Mouse (Mus musculus) kidney, postnatal 0 days (tissue): ENCODE data around the gene Dmgdh. TPM values are rescaled to one million over a fixed set of nuclear protein-coding genes. Genes with fewer than 3 reads are reported as not detected.

ENCODE experiments used
- ATAC-seq: fragments of 200-750 bp; cut with Nextera tagmentation; replicated peaks from 2 replicates; pipeline ENCODE4 v1.8.0; 2017; ENCODE audit warnings: low read depth, moderate number of reproducible peaks, moderate TSS enrichment, moderate library complexity; ENCODE audit not compliant: low FRiP score
- DNase-seq: peaks from one replicate; pipeline ENCODE4 v3.0.0-alpha.2; 2016; ENCODE audit warnings: low spot score
- H3K27ac ChIP-seq: fragments of 300-500 bp; sonication (generic); 2 replicates; pipeline ENCODE4 v1.5.1; 2014; ENCODE audit warnings: mild to moderate bottlenecking
- H3K27me3 ChIP-seq: fragments of 300-500 bp; sonication (generic); 2 replicates; pipeline ENCODE4 v1.6.1; 2014; ENCODE audit warnings: low read length, mixed read lengths; ENCODE audit not compliant: insufficient read depth
- H3K36me3 ChIP-seq: fragments of 300-500 bp; sonication (generic); 2 replicates; pipeline ENCODE4 v1.6.1; 2014; ENCODE audit warnings: low read length, mixed read lengths; ENCODE audit not compliant: insufficient read depth
- H3K4me1 ChIP-seq: fragments of 300-500 bp; sonication (generic); replicated peaks from 2 replicates; pipeline ENCODE4 v1.6.1; 2014; ENCODE audit warnings: antibody characterized with exemption, low read length, mixed read lengths; ENCODE audit not compliant: insufficient read depth
- H3K4me2 ChIP-seq: fragments of 300-500 bp; sonication (generic); 2 replicates; pipeline ENCODE4 v1.6.1; 2014; ENCODE audit warnings: mild to moderate bottlenecking, low read length, moderate library complexity, mixed read lengths
- H3K4me3 ChIP-seq: fragments of 300-500 bp; sonication (generic); replicated peaks from 2 replicates; pipeline ENCODE4 v1.5.1; 2014; ENCODE audit warnings: low read depth, low read length
- H3K9ac ChIP-seq: fragments of 300-500 bp; sonication (generic); 2 replicates; pipeline ENCODE4 v1.6.1; 2014; ENCODE audit warnings: low read depth, low read length
- H3K9me3 ChIP-seq: fragments of 300-500 bp; sonication (generic); replicated peaks from 2 replicates; pipeline ENCODE4 v1.6.1; 2016; ENCODE audit warnings: low read length, inconsistent platforms, mixed read lengths
- CTCF ChIP-seq: IDR thresholded peaks from 2 replicates; pipeline ENCODE4 v1.5.1; 2016; ENCODE audit warnings: antibody characterized with exemption, low read depth, mild to moderate bottlenecking, moderate library complexity
- WGBS: fragments of 180-500 bp; shearing (Covaris S2); extraction: QIAGEN DNeasy Blood & Tissue Kit; methylation state at CpG from one replicate; pipeline ENCODE4 v1.1.7; 2014; 5-methylcytosine and 5-hydroxymethylcytosine counted together
- polyA plus RNA-seq: library from polyadenylated mRNA; unstranded; fragments of >200 nt; fragmentation: Nextera tagmentation; extraction: Ambion mirVana; gene quantifications from 2 replicates; pipeline ENCODE4 v1.2.1, GENCODE M21; 2015

The Dmgdh gene
- 5.9 and 6.7 TPM in 2 replicates for polyA plus RNA-seq

DNA sequence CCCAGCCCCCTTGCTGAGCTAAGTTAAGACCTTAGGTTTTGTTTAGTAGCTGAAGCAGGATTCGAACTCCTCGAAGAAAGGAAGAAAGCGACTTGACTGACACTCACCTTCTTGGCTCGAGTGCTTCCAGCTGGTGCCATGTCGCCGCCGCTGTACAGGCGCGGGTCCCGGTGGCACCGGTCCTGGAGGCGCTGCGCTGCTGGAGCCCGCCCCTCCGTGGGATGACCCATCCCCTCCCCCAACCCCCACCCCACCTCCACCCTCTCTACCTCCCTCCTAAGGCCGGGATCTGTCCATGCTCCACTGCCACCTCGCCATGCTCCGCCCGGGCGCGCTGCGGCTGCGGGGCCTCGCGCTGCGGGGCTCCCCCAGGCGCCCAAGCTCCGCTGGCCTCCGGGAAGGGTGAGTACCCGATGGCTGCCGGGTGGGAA, at the start of gene Dmgdh, which contains the start of gene Bhmt2:
Gene Dmgdh, plus strand, starts transcription at position 303 of the 431 bp plus-strand sequence.
Gene Bhmt2, minus strand, starts transcription at position 172 of the 431 bp plus-strand sequence.
- Histone ChIP-seq H3K4me2 (peak within 1 kb of the TSS; percentile 44), H3K9ac (0 out of 2 replicates have a peak within 1 kb of the TSS, but pooled peaks have one; percentile 4), H3K27ac (no peak within 1 kb of the TSS), H3K9me3 (no peaks in the 10 kb centered on the region), H3K27me3 (no peaks in the 10 kb centered on the region), H3K4me3 (peak within 1 kb of the TSS; percentile 18; the same call in 1 of the 2 replicates), H3K36me3 (no peaks in the 10 kb centered on the region), H3K4me1 (no peaks in the 10 kb centered on the region)
- DNase-seq (no peak), ATAC-seq (peak; percentile 78)
- WGBS = 7% methylated on average over 30 of the region's 31 CpGs
- no peak for TF ChIP-seq CTCF

DNA sequence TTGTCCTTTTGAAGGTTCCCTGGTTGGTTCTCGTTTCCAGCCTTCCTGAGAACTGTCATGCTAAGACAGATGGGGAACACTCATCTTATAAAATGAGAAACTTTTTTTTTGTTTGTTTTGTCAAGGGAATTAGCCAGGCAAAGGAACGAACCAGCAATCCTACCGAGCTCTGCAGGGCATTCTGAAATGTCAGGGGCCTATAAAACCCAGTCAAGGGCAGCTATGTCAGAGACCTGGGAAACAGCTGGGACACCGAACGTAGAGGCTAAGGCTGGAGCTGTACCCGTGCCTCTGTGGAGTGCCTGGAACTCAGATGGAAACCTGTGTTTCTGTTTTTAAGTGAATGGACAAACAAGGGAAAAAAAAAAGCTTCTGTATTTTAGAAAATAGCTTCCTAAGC, 45.4 kb upstream of the Dmgdh start:
- Histone ChIP-seq H3K9me3 (no peaks in the 10 kb centered on the region), H3K27ac (no peak overlapping the region), H3K27me3 (no peaks in the 10 kb centered on the region), H3K9ac (no peak overlapping the region), H3K4me2 (no peak overlapping the region), H3K4me3 (no peak overlapping the region), H3K36me3 (no peaks in the 10 kb centered on the region), H3K4me1 (no peaks in the 10 kb centered on the region)
- ATAC-seq (no peak), DNase-seq (peak; percentile 43)
- TF ChIP-seq CTCF = no peak
- 12% methylated on average over 6 of the region's 6 CpGs for WGBS

DNA sequence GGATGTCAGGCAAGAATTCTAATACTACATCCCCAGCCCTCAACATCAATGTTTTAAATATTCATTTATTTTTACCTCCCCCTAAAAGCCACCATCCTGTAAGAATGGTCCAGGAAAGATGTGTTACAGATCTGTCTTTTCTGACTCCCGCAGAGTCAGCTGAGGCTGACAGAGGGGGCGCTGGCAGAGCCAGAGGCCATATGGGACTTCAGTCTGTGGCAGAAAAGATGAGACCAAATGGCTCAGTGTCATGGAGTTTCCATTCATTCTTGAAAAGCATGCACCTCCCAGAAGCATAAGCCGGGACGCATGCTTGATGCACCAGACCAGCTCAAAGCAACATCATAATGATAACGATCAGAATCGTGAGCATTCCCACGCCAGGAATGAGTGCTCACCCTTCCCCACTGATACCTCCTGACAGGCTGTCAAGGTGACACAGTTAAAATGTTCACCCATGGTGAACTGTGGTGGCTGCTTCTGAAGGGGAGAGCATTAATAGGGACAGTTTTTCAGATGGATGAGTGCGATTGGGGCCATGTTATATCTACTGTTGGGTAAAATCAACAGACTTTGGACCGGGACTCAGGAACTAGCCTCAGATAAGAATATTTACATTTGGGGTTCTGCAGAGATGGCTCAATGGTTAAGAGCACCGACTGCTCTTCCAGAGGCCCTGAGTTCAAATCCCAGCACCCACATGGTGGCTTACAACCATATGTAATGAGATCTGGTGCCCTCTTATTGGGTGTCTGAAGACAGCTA, 43.1 kb upstream of the Dmgdh start:
- Histone ChIP-seq H3K36me3 (no peaks in the 10 kb centered on the region), H3K4me3 (no peak overlapping the region), H3K4me2 (no peak overlapping the region), H3K4me1 (no peaks in the 10 kb centered on the region), H3K27ac (no peak overlapping the region), H3K9me3 (no peaks in the 10 kb centered on the region), H3K27me3 (no peaks in the 10 kb centered on the region), H3K9ac (no peak overlapping the region)
- no peak for DNase-seq
- no peak for ATAC-seq
- TF ChIP-seq CTCF = no peak
- 80% methylated on average over 10 of the region's 10 CpGs for WGBS

DNA sequence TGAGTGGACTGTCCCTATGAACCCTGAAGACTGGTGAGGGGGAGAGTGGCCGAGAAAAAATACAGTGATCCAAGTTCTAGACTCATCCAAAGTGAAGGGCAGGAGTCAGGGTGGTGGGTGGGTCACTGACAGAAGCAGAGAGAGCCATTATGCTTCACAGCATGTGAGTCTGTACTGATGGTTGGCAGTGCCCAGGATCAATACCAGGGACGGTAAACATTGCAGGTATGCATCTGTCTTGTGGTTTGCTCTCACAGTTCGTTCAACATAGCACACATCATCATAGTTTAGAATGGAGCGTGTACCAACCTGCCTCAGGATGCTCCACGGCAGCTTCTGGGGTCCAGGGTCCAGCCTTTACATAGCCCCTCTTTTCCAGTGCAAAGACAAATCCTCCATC, 41.3 kb upstream of the Dmgdh start:
- H3K9ac ChIP-seq = no peak overlapping the region
- DNase-seq (no peak), ATAC-seq (no peak)
- no peak overlapping the region for H3K4me2 ChIP-seq
- H3K27me3 ChIP-seq = no peaks in the 10 kb centered on the region
- no peaks in the 10 kb centered on the region for H3K36me3 ChIP-seq
- no peak for TF ChIP-seq CTCF
- H3K27ac ChIP-seq = no peak overlapping the region
- H3K4me3 ChIP-seq = no peak overlapping the region
- H3K9me3 ChIP-seq = no peaks in the 10 kb centered on the region
- WGBS = 83% methylated on average over 5 of the region's 5 CpGs
- H3K4me1 ChIP-seq = no peaks in the 10 kb centered on the region

DNA sequence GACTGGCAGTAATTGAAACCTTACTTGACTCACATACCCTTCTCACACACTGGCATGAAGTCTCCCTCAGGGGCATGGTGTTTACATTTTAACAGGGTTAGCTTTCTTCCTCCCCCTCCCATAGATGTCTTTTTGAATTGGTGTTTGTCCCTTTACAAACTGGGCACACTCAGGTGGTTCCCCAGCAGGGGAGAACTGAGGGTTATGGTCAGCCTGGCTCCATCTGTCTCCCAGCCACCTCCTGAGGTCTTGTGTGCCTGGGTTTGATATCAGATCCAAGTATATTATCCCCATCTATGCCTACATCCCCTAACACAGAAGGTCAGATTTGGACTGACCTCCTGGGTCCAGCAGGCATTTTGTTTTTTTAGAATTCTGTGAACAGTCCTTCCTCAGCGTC, 37.7 kb upstream of the Dmgdh start:
- no peak for DNase-seq
- Histone ChIP-seq H3K9ac (no peak overlapping the region), H3K27me3 (no peaks in the 10 kb centered on the region), H3K9me3 (no peaks in the 10 kb centered on the region), H3K4me1 (no peaks in the 10 kb centered on the region), H3K27ac (no peak overlapping the region), H3K4me3 (no peak overlapping the region), H3K4me2 (no peak overlapping the region), H3K36me3 (no peaks in the 10 kb centered on the region)
- TF ChIP-seq CTCF = no peak
- 81% methylated on average over 1 of the region's 1 CpGs for WGBS
- ATAC-seq = no peak

DNA sequence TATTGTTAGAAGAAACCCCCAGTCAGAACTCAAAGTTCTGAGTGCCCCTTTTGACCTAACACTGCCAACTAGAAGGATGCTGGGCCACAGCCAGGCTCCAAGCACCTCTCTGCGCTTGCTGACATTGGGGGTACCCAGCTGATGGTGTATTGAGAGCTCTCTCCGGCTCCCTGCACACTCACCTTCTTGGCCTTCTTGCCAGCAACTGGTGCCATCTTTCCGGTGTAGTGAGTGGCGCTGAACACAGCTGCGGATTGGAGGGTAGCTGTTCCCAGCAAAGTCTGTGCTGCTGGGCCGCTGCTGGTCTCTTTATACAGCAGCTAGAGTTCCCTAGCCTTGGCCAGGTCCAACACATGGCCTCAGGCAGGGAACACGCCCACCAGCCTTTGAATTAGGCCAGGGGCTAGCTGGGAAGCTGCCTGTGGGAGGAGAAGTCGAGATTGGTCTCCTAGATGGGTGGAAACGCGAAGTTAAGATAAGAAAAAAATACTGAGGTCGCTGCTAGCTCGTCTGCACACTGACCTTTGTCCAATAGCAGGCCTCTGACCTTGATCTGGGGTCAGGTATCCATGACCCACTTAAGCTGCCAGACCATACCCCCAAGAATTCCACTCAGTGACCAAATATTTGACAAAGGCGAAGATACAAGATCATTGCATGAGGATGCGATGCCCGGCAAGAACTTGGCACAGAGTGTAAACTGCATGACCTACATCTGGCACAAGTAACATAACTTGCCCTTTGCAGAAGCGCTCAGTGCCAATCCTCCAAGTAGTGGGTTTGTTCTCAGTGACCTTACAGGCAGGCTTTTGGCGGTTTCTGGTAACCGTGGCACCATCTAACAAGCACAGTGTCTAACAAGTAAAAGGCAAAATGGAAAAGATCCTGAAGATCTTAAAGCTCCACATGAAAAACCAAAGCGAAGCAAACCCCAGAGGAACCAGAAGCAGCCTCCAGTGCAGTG, 36.7 kb upstream of the Dmgdh start, which contains the start of gene Bhmt:
Gene Bhmt, minus strand, starts transcription at position 680 of the 964 bp plus-strand sequence.
- H3K4me1 ChIP-seq = no peaks in the 10 kb centered on the region
- DNase-seq (no peak), ATAC-seq (no peak)
- no peak for TF ChIP-seq CTCF
- H3K4me2 ChIP-seq = no peak within 1 kb of the TSS
- H3K27ac ChIP-seq = no peak within 1 kb of the TSS
- H3K9me3 ChIP-seq = no peaks in the 10 kb centered on the region
- H3K36me3 ChIP-seq = no peaks in the 10 kb centered on the region
- WGBS = 68% methylated on average over 19 of the region's 19 CpGs
- H3K9ac ChIP-seq = no peak within 1 kb of the TSS
- no peak within 1 kb of the TSS for H3K4me3 ChIP-seq
- H3K27me3 ChIP-seq = no peaks in the 10 kb centered on the region
